Mouse (Mus musculus) stomach, postnatal 0 days (tissue): ENCODE results near the gene Slc9a3r1.

Experiments used
- CTCF ChIP-seq: IDR thresholded peaks from 2 replicates; pipeline ENCODE4 v1.5.1; 2016; ENCODE audit warnings: antibody characterized with exemption, low read depth, mild to moderate bottlenecking, moderate library complexity
- EP300 ChIP-seq: optimal IDR thresholded peaks from 2 replicates; pipeline ENCODE3; 2016; ENCODE audit warnings: antibody characterized with exemption

DNA sequence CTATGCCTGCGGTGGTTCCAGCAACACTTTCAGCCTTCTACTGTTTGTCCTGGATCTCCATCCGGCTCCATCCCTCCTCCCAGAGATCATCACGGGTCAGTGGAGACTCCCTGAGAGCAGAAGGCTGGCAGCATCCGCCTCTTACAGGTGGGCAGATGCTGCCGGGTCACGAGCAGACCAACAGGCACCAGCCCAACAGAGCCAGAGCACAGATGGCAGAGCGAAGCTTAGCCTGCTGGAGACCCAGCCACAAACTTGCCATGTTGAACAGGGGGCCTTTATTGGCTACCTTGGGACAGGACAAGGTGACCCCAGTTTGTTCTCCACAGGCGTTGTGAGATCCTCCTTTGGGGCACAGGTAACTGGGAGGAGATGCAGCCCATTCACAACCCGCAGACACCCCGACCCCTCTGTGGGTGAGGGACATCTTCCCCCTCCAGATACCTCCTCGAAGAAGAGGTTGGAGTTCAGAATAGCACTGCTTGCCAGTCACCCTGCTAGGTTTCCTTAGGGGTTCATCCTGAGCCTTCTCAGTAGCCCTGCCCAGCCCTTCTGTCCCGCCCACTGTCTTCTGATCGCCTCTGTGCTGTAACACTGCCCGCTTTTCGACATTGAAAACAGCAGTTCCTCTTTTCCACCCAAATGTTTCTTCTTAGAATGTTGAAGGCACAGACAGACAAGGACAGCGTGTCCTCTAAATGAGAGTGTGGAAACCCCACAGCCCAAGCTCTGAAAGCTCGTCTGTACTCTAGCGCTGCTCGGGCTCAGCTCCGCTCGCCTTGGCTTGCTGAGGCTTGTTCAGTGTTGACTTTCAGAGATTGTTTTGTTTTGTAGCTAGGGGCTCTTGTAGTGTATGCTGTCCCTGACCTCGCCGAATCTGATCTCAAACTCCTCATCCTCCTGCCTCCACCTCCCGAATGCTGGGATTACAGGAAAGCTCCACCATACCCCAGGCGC, 45.9 kb downstream of the Slc9a3r1 start:
- TF ChIP-seq CTCF = no peak
- no peak for TF ChIP-seq EP300
